ENCODE assay signal across 8 mouse cellular contexts in the genomic region with DNA sequence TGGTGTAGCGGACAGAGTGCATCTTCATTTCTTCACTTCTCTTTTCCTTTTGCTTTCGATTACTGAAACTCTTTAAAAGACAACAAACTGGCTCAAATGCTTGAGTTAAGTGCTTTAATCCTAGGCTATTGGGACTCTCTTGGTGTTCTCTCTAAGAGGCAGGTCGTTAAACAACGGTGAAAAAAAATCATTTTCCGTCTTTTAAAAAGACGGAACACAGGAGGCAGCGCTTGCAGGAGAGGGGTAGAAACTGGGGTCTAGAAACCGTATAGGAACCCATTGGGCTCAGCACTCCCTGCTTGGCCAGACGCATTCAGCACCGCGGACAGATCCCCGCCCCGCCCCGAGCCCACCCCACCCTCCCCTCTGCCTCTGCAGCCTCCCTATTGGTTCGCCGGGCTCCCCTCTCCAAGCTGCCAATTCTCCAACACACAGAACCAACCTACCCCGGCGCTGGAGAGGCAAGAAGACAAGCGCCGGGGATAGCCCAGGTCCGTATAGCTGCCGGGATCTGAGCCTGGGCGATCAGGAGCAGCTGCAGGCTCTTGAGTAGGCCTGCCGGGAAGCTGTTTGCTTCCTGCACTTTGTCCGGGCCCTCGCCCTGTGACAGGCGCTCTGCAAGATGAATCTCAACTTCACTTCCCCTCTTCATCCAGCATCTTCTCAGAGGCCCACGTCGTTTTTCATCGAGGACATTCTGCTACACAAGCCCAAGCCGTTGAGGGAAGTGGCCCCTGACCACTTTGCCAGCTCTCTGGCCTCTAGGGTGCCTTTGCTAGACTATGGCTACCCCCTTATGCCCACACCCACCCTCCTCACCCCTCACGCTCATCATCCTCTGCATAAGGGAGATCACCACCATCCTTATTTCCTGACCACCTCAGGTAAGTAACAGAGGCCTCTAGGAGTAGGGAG. TPM values are rescaled to one million over a fixed set of nuclear protein-coding genes. Genes with fewer than 3 reads are reported as not detected.
DNase-seq lines count a peak whose midpoint lies in the region; ATAC-seq and TF ChIP-seq lines count a peak whose summit lies in the region.

Bsx (plus strand) TSS at position 572 of the 915 bp plus-strand sequence.

- no peaks in the 10 kb centered on the region for H3K36me3 ChIP-seq in embryonic facial prominence, embryonic 15.5 days
- H3K36me3 ChIP-seq in hindbrain, embryonic 14.5 days (replicated peaks; ENCODE audit: control insufficient read depth, insufficient read depth) = no peaks in the 10 kb centered on the region
- H3K36me3 ChIP-seq in liver, embryonic 11.5 days (ENCODE audit: control insufficient read depth, insufficient read depth, low read length) = no peaks in the 10 kb centered on the region
- no peaks in the 10 kb centered on the region for H3K36me3 ChIP-seq in neural tube, embryonic 14.5 days (ENCODE audit: control insufficient read depth, insufficient read depth, low read length)

- H3K9me3 ChIP-seq in embryonic facial prominence, embryonic 15.5 days (replicated peaks) = no peaks in the 10 kb centered on the region
- no peaks in the 10 kb centered on the region for H3K9me3 ChIP-seq in hindbrain, embryonic 14.5 days (ENCODE audit: control insufficient read depth, low read length)
- no peaks in the 10 kb centered on the region for H3K9me3 ChIP-seq in liver, embryonic 11.5 days (ENCODE audit: control insufficient read depth, low read length)
- no peaks in the 10 kb centered on the region for H3K9me3 ChIP-seq in neural tube, embryonic 14.5 days (ENCODE audit: control insufficient read depth, low read length)

- H3K4me2 ChIP-seq in embryonic facial prominence, embryonic 15.5 days (replicated peaks) = peak within 1 kb of the TSS; percentile 47
- no peak within 1 kb of the TSS; the same call in 1 of the 2 replicates for H3K4me2 ChIP-seq in hindbrain, embryonic 14.5 days (replicated peaks)
- H3K4me2 ChIP-seq in liver, embryonic 11.5 days = peak within 1 kb of the TSS; percentile 46
- H3K4me2 ChIP-seq in neural tube, embryonic 14.5 days (ENCODE audit: low read depth, low read length) = no peak within 1 kb of the TSS

- TF ChIP-seq CTCF in layer of hippocampus, adult 2 months (conservative IDR thresholded peaks at IDR 0.05) = no peak

- no peak within 1 kb of the TSS for H3K27ac ChIP-seq in embryonic facial prominence, embryonic 15.5 days (replicated peaks)
- H3K27ac ChIP-seq in hindbrain, embryonic 14.5 days = no peak within 1 kb of the TSS
- H3K27ac ChIP-seq in liver, embryonic 11.5 days (ENCODE audit: low read depth, low read length) = no peak within 1 kb of the TSS
- H3K27ac ChIP-seq in neural tube, embryonic 14.5 days (ENCODE audit: low read depth, low read length) = no peak within 1 kb of the TSS
- H3K27ac ChIP-seq in layer of hippocampus, adult 2 months = no peak within 1 kb of the TSS

- H3K4me1 ChIP-seq in embryonic facial prominence, embryonic 15.5 days = peaks cover 23% of the 10 kb centered on the region
- H3K4me1 ChIP-seq in hindbrain, embryonic 14.5 days (replicated peaks; ENCODE audit: control insufficient read depth, insufficient read depth, low read length) = 0 out of 2 replicates have a peak, but pooled peaks cover 4% of the 10 kb centered on the region
- 0 out of 2 replicates have a peak, but pooled peaks cover 3% of the 10 kb centered on the region for H3K4me1 ChIP-seq in liver, embryonic 11.5 days (replicated peaks; ENCODE audit: control insufficient read depth, insufficient read depth, low read length)
- no peaks in the 10 kb centered on the region for H3K4me1 ChIP-seq in neural tube, embryonic 14.5 days (ENCODE audit: control insufficient read depth, insufficient read depth, low read length)

- DNase-seq in A20 (ENCODE audit: low read depth, low spot score) (peak; percentile 73), MN1 (ENCODE audit: low spot score) (peak; percentile 10)
- DNase-seq in hindbrain, embryonic 14.5 days (ENCODE audit: low spot score) = no peak
- DNase-seq in liver, embryonic 11.5 days (ENCODE audit: low spot score) = peak; percentile 86
- DNase-seq in layer of hippocampus, adult 2 months (ENCODE audit: low spot score in 2 of 2) = no peak

- no peak within 1 kb of the TSS for H3K9ac ChIP-seq in embryonic facial prominence, embryonic 15.5 days
- no peak within 1 kb of the TSS for H3K9ac ChIP-seq in hindbrain, embryonic 14.5 days
- no peak within 1 kb of the TSS for H3K9ac ChIP-seq in liver, embryonic 11.5 days (ENCODE audit: low read depth, low read length)
- no peak within 1 kb of the TSS for H3K9ac ChIP-seq in neural tube, embryonic 14.5 days (replicated peaks; ENCODE audit: low read depth, low read length)

- peak within 1 kb of the TSS; percentile 27 for H3K4me3 ChIP-seq in embryonic facial prominence, embryonic 15.5 days (replicated peaks)
- H3K4me3 ChIP-seq in hindbrain, embryonic 14.5 days (replicated peaks; ENCODE audit: low read length) = no peak within 1 kb of the TSS
- no peak within 1 kb of the TSS for H3K4me3 ChIP-seq in liver, embryonic 11.5 days (ENCODE audit: low read depth, low read length)
- H3K4me3 ChIP-seq in neural tube, embryonic 14.5 days (ENCODE audit: low read depth, low read length) = no peak within 1 kb of the TSS
- no peak within 1 kb of the TSS for H3K4me3 ChIP-seq in layer of hippocampus, adult 2 months

- WGBS in embryonic facial prominence, embryonic 15.5 days = 3% methylated on average over 32 of the region's 32 CpGs
- WGBS in hindbrain, embryonic 14.5 days = 3% methylated on average over 32 of the region's 32 CpGs
- WGBS in liver, embryonic 11.5 days = 3% methylated on average over 32 of the region's 32 CpGs
- WGBS in neural tube, embryonic 14.5 days = 3% methylated on average over 32 of the region's 32 CpGs

- ATAC-seq in embryonic facial prominence, embryonic 15.5 days (ENCODE audit: insufficient number of reproducible peaks, low FRiP score, low TSS enrichment, low read depth) = peak; percentile 69
- ATAC-seq in hindbrain, embryonic 14.5 days (ENCODE audit: low FRiP score) = peak; percentile 46; the same call in 1 of the 2 replicates
- peak; percentile 53; the same call in 1 of the 2 replicates for ATAC-seq in liver, embryonic 11.5 days (replicated peaks; ENCODE audit: low FRiP score)
- peak; percentile 72; the same call in 1 of the 2 replicates for ATAC-seq in neural tube, embryonic 14.5 days (ENCODE audit: low read depth)
- no peak for ATAC-seq in frontal cortex, adult (ENCODE audit: low TSS enrichment)

- H3K27me3 ChIP-seq in embryonic facial prominence, embryonic 15.5 days = peaks cover 95% of the 10 kb centered on the region
- H3K27me3 ChIP-seq in hindbrain, embryonic 14.5 days (ENCODE audit: control insufficient read depth, insufficient read depth, low read length) = peaks cover 92% of the 10 kb centered on the region
- peaks cover 93% of the 10 kb centered on the region for H3K27me3 ChIP-seq in liver, embryonic 11.5 days (replicated peaks; ENCODE audit: control insufficient read depth, insufficient read depth, low read length)
- H3K27me3 ChIP-seq in neural tube, embryonic 14.5 days (ENCODE audit: control insufficient read depth, insufficient read depth, low read length) = peaks cover 55% of the 10 kb centered on the region

RNA-seq across cellular contexts. Expression of gene Bsx, which starts in this region (rescaled TPM):
- not detected in 2 replicates for polyA plus RNA-seq in embryonic facial prominence, embryonic 15.5 days (2015; fragmentation: Nextera tagmentation; extraction: Ambion mirVana)
- not detected in 2 replicates for polyA plus RNA-seq in hindbrain, embryonic 14.5 days (2014; fragmentation: Nextera tagmentation; extraction: Ambion mirVana)
- not detected in 2 replicates for polyA plus RNA-seq in liver, embryonic 11.5 days (2014; fragmentation: Nextera tagmentation; extraction: Ambion mirVana)
- polyA plus RNA-seq in neural tube, embryonic 14.5 days (2014; fragmentation: Nextera tagmentation; extraction: Ambion mirVana) = not detected in 2 replicates
- not detected for total RNA-seq in layer of hippocampus, adult 2 months (2021)

Comparison
In these comparisons a context has a peak if more than half of its experiments do, and no peak if none do; other contexts are left out.
1. Peak in ATAC-seq, H3K4me3 ChIP-seq and H3K4me2 ChIP-seq in embryonic facial prominence, embryonic 15.5 days; RNA of the gene not detected or under 1 TPM.
2. Peak in ATAC-seq in hindbrain, embryonic 14.5 days; RNA of the gene not detected or under 1 TPM.
3. Peak in DNase-seq, ATAC-seq and H3K4me2 ChIP-seq in liver, embryonic 11.5 days; RNA of the gene not detected or under 1 TPM.
4. Peak in ATAC-seq in neural tube, embryonic 14.5 days; RNA of the gene not detected or under 1 TPM.
5. DNase-seq: peak in A20 (single experiment) and MN1 (single experiment); none in hindbrain, embryonic 14.5 days (single experiment) and layer of hippocampus, adult 2 months (0 of 2).